Mouse (Mus musculus) layer of hippocampus, adult 2 months (tissue): ENCODE measurements around the gene Bcat2. TPM values are rescaled to one million over a fixed set of nuclear protein-coding genes. Genes with fewer than 3 reads are reported as not detected.

Experiments
- DNase-seq, 2 experiments: peaks; one replicate each; pipeline ENCODE4 v3.0.0; 2022; ENCODE audit warnings: low spot score in 2 of 2
- H3K27ac ChIP-seq: fragments of 200-600 bp; 2 replicates; pipeline ENCODE4 v1.8.1; 2022
- H3K4me3 ChIP-seq: fragments of 200-600 bp; 2 replicates; pipeline ENCODE4 v1.8.1; 2022; ENCODE audit warnings: mild to moderate bottlenecking
- CTCF ChIP-seq: fragments of 200-600 bp; conservative IDR thresholded peaks from 2 replicates; pipeline ENCODE4 v1.8.1; 2022; ENCODE audit warnings: antibody characterized with exemption, mild to moderate bottlenecking, moderate library complexity
- total RNA-seq, 2 experiments: library from RNA; stranded (reverse); gene quantifications; 2 replicates each; pipeline ENCODE4 v1.2.3; 2021

Bcat2 gene
- total RNA-seq, 2 experiments from 2014 or later, result 20.6 to 28.2 TPM

- no peak for TF ChIP-seq CTCF
- no peak for DNase-seq
- no peak overlapping the region for H3K27ac ChIP-seq
- no peak overlapping the region for H3K4me3 ChIP-seq
These were observed 4.8 kb downstream of the Bcat2 start for GRCm38 (mm10) chr7:45574472-45575379.

GRCm38 (mm10) chr7:45585923-45586322 is 16.0 kb downstream of the Bcat2 start:
- Histone ChIP-seq H3K27ac (no peak overlapping the region), H3K4me3 (no peak overlapping the region)
- DNase-seq, result no peak
- no peak for TF ChIP-seq CTCF

GRCm38 (mm10) chr7:45587631-45588592 is 18.0 kb downstream of the Bcat2 start:
- H3K27ac ChIP-seq, result no peak overlapping the region
- no peak for TF ChIP-seq CTCF
- no peak overlapping the region for H3K4me3 ChIP-seq
- DNase-seq, result no peak

GRCm38 (mm10) chr7:45589173-45589572 is 19.2 kb downstream of the Bcat2 start:
- H3K27ac ChIP-seq, result peak overlapping the region; percentile 87
- TF ChIP-seq CTCF, result peak; percentile 86
- peak; percentile 94 to 99 for DNase-seq

GRCm38 (mm10) chr7:45589898-45590297 is 19.9 kb downstream of the Bcat2 start:
- no peak for DNase-seq
- H3K27ac ChIP-seq, result peak overlapping the region; percentile 87
- peak overlapping the region; percentile 49; the same call in 1 of the 2 replicates for H3K4me3 ChIP-seq
- TF ChIP-seq CTCF, result no peak

More at GRCm38 (mm10) chr7:45589173-45589572, 19.2 kb downstream of the Bcat2 start:
- H3K4me3 ChIP-seq, result peak overlapping the region; percentile 49

- no peak for DNase-seq
- no peak overlapping the region for H3K27ac ChIP-seq
- no peak overlapping the region for H3K4me3 ChIP-seq
- TF ChIP-seq CTCF, result peak; percentile 78
These were observed 20.9 kb downstream of the Bcat2 start for GRCm38 (mm10) chr7:45590874-45591273.

- DNase-seq, result no peak
- no peak overlapping the region for H3K27ac ChIP-seq
- H3K4me3 ChIP-seq, result no peak overlapping the region
- TF ChIP-seq CTCF, result no peak
These were observed 21.9 kb downstream of the Bcat2 start for GRCm38 (mm10) chr7:45591880-45592279.

GRCm38 (mm10) chr7:45593118-45593815 is 23.3 kb downstream of the Bcat2 start:
- no peak overlapping the region for H3K27ac ChIP-seq

GRCm38 (mm10) chr7:45595176-45595575 is 25.2 kb downstream of the Bcat2 start:
- H3K27ac ChIP-seq, result no peak overlapping the region
- no peak for TF ChIP-seq CTCF
- H3K4me3 ChIP-seq, result no peak overlapping the region
- DNase-seq, result no peak

More at GRCm38 (mm10) chr7:45593118-45593815, 23.3 kb downstream of the Bcat2 start:
- DNase-seq, result peak; percentile 61 to 79
- no peak overlapping the region for H3K4me3 ChIP-seq
- TF ChIP-seq CTCF, result peak; percentile 99

GRCm38 (mm10) chr7:45596107-45596506 is 26.2 kb downstream of the Bcat2 start:
- no peak for TF ChIP-seq CTCF

GRCm38 (mm10) chr7:45597013-45597412 is 27.1 kb downstream of the Bcat2 start:
- no peak for TF ChIP-seq CTCF
- no peak overlapping the region for H3K4me3 ChIP-seq
- H3K27ac ChIP-seq, result no peak overlapping the region
- DNase-seq, result no peak

More at GRCm38 (mm10) chr7:45596107-45596506, 26.2 kb downstream of the Bcat2 start:
- Histone ChIP-seq H3K27ac (no peak overlapping the region), H3K4me3 (no peak overlapping the region)
- DNase-seq, result no peak

GRCm38 (mm10) chr7:45597527-45597926 is 27.6 kb downstream of the Bcat2 start:
- Histone ChIP-seq H3K4me3 (no peak overlapping the region), H3K27ac (no peak overlapping the region)
- DNase-seq, result no peak
- no peak for TF ChIP-seq CTCF
